Mouse (Mus musculus): ENCODE measurements around the gene Mrps7. TPM values are rescaled to one million over a fixed set of nuclear protein-coding genes. Genes with fewer than 3 reads are reported as not detected.
"Not testable (repeated sequence)": the region's sequence is repeated elsewhere in the genome, so short reads cannot be mapped to it uniquely, and the experiment has no call there.

Gene Mrps7
- total and polyA plus RNA-seq, 2 experiments from 2014 or later: 45.9 to 78.8 TPM

DNA sequence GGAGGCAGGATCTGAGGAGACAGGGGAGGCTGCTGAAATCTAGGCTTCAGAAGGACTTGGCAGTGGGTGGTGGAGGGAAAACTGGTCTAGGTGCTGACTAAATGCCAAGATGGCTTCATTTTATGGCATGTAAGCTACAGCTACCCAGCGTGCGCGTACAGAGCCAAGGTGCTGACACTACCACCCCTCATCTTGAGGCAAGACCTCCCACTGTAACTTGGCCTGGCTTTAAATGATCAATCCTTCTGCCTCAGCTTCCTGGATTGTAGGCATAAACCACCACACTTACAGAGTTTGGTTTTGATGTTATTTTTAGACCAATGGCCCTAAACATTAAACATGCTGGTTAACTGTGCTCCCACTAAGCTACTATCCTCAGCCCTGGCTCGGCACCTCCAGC is 35.8 kb downstream of the Mrps7 start:
- H3K9ac ChIP-seq (replicated peaks; ENCODE audit: low read length): no peak overlapping the region
- 69% methylated on average over 4 of the region's 4 CpGs for WGBS
- no peak overlapping the region for H3K4me3 ChIP-seq (ENCODE audit: low read length)
- H3K27ac ChIP-seq: no peak overlapping the region
- DNase-seq (ENCODE audit: low spot score): no peak
- ATAC-seq: no peak
- H3K9me3 ChIP-seq (ENCODE audit: low read length): no peaks in the 10 kb centered on the region
- no peak overlapping the region for H3K4me2 ChIP-seq (ENCODE audit: low read depth, low read length)
- TF ChIP-seq CTCF (IDR thresholded peaks at IDR 0.05; ENCODE audit: low read depth): no peak
- 0 out of 2 replicates have a peak, but pooled peaks cover 2% of the 10 kb centered on the region for H3K36me3 ChIP-seq (ENCODE audit: insufficient read depth, low read length)
- no peaks in the 10 kb centered on the region for H3K4me1 ChIP-seq (ENCODE audit: insufficient read depth, low read length)
- no peaks in the 10 kb centered on the region for H3K27me3 ChIP-seq (ENCODE audit: insufficient read depth, low read length)

DNA sequence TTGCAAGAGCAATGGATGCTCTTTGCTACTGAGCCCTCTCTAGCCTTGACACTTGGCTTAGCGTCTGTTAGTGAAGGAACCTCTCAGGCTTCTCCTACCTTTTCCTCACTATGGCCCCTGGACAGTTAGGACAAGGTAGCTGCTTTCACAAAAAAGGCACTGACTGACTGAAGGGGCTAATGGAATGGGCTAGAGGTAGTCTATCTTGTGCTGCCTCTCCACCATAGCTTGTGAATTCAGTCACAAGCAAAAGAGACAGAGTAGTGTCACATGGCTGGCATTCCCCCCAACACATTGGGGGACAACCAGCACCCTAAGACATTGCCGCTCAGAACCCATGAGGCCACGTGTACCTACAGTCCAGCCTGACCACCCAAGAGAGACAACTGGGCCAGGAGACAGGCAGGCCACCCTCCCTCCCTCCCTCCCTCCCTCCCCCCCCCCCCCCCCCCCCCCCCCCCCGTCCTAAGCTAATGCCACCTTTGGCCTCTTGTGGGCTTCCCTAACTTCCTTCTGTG is 36.6 kb downstream of the Mrps7 start:
- 0 out of 2 replicates have a peak, but pooled peaks cover 4% of the 10 kb centered on the region for H3K36me3 ChIP-seq (ENCODE audit: insufficient read depth, low read length)
- no peaks in the 10 kb centered on the region for H3K4me1 ChIP-seq (ENCODE audit: insufficient read depth, low read length)
- H3K27me3 ChIP-seq (ENCODE audit: insufficient read depth, low read length): no peaks in the 10 kb centered on the region
- H3K27ac ChIP-seq: no peak overlapping the region
- H3K9ac ChIP-seq (replicated peaks; ENCODE audit: low read length): no peak overlapping the region
- 86% methylated on average over 3 of the region's 4 CpGs for WGBS
- H3K4me2 ChIP-seq (ENCODE audit: low read depth, low read length): no peak overlapping the region
- no peak for TF ChIP-seq CTCF (IDR thresholded peaks at IDR 0.05; ENCODE audit: low read depth)
- no peak for ATAC-seq
- no peak for DNase-seq (ENCODE audit: low spot score)
- no peaks in the 10 kb centered on the region for H3K9me3 ChIP-seq (ENCODE audit: low read length)
- no peak overlapping the region for H3K4me3 ChIP-seq (ENCODE audit: low read length)

DNA sequence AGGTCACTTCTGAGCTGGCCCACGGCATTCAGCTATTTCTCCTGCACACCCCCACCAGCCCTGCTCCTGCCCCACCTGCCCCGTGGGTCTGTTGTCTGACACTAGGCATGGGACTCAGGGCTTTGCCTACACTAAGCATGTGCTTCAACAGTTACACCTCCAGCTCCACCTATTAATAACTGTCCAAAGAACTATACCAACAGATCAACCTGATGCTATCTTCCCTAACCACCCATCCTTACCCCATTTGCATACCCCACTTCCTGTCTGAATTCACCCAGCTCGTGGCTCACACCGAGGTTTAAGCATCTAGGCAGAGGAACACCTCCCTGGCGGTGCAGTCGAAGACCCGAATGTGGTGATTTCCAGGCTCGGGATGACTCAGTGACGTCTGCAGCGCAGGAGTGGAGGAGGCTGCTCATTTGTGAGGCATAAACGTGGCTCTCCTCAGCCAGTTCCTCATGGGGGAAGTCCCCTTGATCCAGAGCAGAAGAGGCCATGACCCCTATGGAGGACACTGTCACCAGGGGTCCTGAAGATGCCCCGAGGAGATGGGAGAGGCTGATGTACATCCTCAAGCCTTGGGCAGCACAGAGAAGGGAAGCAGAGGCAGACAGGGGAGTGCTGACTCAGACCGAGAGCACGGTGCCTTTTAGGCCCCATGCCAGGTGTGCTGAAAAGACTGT is 37.4 kb downstream of the Mrps7 start:
- ATAC-seq: no peak
- 56% methylated on average over 14 of the region's 14 CpGs for WGBS
- Histone ChIP-seq H3K9me3 (ENCODE audit: low read length) (no peaks in the 10 kb centered on the region), H3K36me3 (ENCODE audit: insufficient read depth, low read length) (0 out of 2 replicates have a peak, but pooled peaks cover 4% of the 10 kb centered on the region), H3K4me3 (ENCODE audit: low read length) (no peak overlapping the region), H3K27ac (no peak overlapping the region), H3K4me2 (ENCODE audit: low read depth, low read length) (no peak overlapping the region), H3K27me3 (ENCODE audit: insufficient read depth, low read length) (no peaks in the 10 kb centered on the region), H3K4me1 (ENCODE audit: insufficient read depth, low read length) (no peaks in the 10 kb centered on the region), H3K9ac (replicated peaks; ENCODE audit: low read length) (no peak overlapping the region)
- no peak for DNase-seq (ENCODE audit: low spot score)
- TF ChIP-seq CTCF (IDR thresholded peaks at IDR 0.05; ENCODE audit: low read depth): no peak

DNA sequence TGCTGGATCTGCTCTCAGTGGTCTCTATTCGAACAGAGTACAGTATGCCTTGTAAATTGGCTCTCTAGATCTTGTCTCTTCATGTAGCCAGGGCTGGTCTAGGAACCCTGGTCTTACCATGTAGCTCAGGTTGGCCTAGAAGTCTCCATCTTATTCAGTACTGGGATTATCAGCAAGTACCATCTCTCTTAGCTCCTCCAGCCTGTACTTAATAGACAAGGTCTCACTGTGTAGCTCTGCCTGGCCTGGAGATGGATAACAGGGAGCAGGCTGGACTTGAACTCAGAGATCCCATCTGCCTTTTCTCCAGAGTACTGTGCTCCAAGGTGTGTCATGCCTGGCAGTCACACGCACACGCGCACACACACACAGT is 37.9 kb downstream of the Mrps7 start:
- DNase-seq (ENCODE audit: low spot score): no peak
- Histone ChIP-seq H3K4me1 (ENCODE audit: insufficient read depth, low read length) (no peaks in the 10 kb centered on the region), H3K27me3 (ENCODE audit: insufficient read depth, low read length) (no peaks in the 10 kb centered on the region), H3K4me3 (ENCODE audit: low read length) (no peak overlapping the region), H3K4me2 (ENCODE audit: low read depth, low read length) (no peak overlapping the region), H3K9ac (replicated peaks; ENCODE audit: low read length) (no peak overlapping the region), H3K27ac (no peak overlapping the region), H3K36me3 (ENCODE audit: insufficient read depth, low read length) (peaks cover 4% of the 10 kb centered on the region; the same call in 1 of the 2 replicates), H3K9me3 (ENCODE audit: low read length) (no peaks in the 10 kb centered on the region)
- WGBS: 84% methylated on average over 4 of the region's 4 CpGs
- TF ChIP-seq CTCF (IDR thresholded peaks at IDR 0.05; ENCODE audit: low read depth): no peak
- ATAC-seq: no peak

DNA sequence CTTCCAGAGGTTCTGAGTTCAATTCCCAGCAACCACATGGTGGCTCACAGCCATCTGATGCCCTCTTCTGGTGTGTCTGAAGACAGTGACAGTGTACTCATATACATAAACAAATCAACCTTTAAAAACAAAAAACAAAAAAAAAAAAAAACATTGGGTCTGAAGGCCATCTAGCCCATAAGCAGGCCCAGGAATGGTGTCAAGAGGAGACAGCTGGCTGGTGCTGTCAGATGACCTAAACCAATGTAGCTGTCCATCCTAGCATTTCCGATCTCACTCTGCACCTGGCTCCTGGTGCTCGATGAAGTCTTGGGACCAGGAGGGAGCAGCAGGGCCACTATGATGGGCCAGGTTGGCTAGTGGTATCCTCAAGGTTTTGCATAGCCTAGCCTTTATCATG is 39.0 kb downstream of the Mrps7 start:
- no peaks in the 10 kb centered on the region for H3K27me3 ChIP-seq (ENCODE audit: insufficient read depth, low read length)
- H3K27ac ChIP-seq: no peak overlapping the region
- H3K4me1 ChIP-seq (ENCODE audit: insufficient read depth, low read length): no peaks in the 10 kb centered on the region
- TF ChIP-seq CTCF (IDR thresholded peaks at IDR 0.05; ENCODE audit: low read depth): no peak
- no peak for ATAC-seq
- no peak overlapping the region for H3K4me3 ChIP-seq (ENCODE audit: low read length)
- no peaks in the 10 kb centered on the region for H3K9me3 ChIP-seq (ENCODE audit: low read length)
- no peak overlapping the region for H3K4me2 ChIP-seq (ENCODE audit: low read depth, low read length)
- H3K9ac ChIP-seq (replicated peaks; ENCODE audit: low read length): no peak overlapping the region
- 100% methylated on average over 2 of the region's 2 CpGs for WGBS
- H3K36me3 ChIP-seq (ENCODE audit: insufficient read depth, low read length): peaks cover 4% of the 10 kb centered on the region; the same call in 1 of the 2 replicates
- DNase-seq (ENCODE audit: low spot score): no peak

DNA sequence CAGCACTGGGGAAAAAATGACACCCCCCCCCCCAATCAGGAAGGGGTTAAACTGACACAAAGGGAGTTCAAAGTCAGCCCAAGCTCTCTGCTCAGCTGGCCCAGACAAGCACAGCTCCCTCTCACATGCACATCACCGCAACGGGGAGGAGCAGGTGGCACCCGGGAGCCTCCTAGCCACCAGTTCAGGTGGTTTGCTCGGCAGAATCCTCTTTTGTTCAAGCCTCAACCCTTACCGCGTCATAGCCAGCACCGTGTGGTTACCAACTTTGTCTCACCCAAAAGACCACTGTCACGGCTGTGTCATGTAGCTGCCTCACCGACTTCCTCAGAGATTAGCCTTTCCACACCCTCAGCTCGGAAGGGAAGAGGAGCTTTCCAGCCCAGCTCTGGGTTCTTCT is 39.5 kb downstream of the Mrps7 start:
- DNase-seq (ENCODE audit: low spot score): no peak
- Histone ChIP-seq H3K4me3 (ENCODE audit: low read length) (no peak overlapping the region), H3K27me3 (ENCODE audit: insufficient read depth, low read length) (no peaks in the 10 kb centered on the region), H3K4me2 (ENCODE audit: low read depth, low read length) (no peak overlapping the region), H3K9ac (replicated peaks; ENCODE audit: low read length) (no peak overlapping the region), H3K36me3 (ENCODE audit: insufficient read depth, low read length) (peaks cover 4% of the 10 kb centered on the region; the same call in 1 of the 2 replicates), H3K27ac (no peak overlapping the region), H3K4me1 (ENCODE audit: insufficient read depth, low read length) (no peaks in the 10 kb centered on the region), H3K9me3 (ENCODE audit: low read length) (no peaks in the 10 kb centered on the region)
- 78% methylated on average over 10 of the region's 10 CpGs for WGBS
- ATAC-seq: no peak
- no peak for TF ChIP-seq CTCF (IDR thresholded peaks at IDR 0.05; ENCODE audit: low read depth)

DNA sequence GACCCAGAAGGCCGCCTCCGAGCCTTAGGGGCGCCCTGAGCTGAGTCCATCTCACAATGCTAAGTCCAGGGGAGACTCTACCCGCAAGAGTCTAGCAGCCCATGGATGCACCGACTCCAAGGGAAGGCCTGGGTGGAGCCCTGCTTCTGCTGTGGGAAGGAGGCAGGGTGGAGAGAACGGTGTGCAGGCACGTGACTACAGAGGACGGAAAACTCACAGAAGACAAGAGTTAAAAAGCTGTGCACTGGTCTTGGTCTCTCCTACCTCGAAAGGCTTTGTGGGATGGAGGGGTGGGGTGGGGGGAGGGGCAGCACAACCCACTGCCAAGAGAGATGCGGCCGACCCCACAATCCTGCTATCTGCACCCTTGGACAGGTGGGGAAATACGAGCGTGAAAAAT is 40.6 kb downstream of the Mrps7 start:
- no peak overlapping the region for H3K9ac ChIP-seq (replicated peaks; ENCODE audit: low read length)
- H3K4me3 ChIP-seq (ENCODE audit: low read length): no peak overlapping the region
- H3K27me3 ChIP-seq (ENCODE audit: insufficient read depth, low read length): no peaks in the 10 kb centered on the region
- no peak for TF ChIP-seq CTCF (IDR thresholded peaks at IDR 0.05; ENCODE audit: low read depth)
- H3K9me3 ChIP-seq (ENCODE audit: low read length): no peaks in the 10 kb centered on the region
- H3K27ac ChIP-seq: no peak overlapping the region
- no peak for ATAC-seq
- no peak overlapping the region for H3K4me2 ChIP-seq (ENCODE audit: low read depth, low read length)
- WGBS: 94% methylated on average over 13 of the region's 13 CpGs
- peaks cover 4% of the 10 kb centered on the region; the same call in 1 of the 2 replicates for H3K36me3 ChIP-seq (ENCODE audit: insufficient read depth, low read length)
- H3K4me1 ChIP-seq (ENCODE audit: insufficient read depth, low read length): no peaks in the 10 kb centered on the region
- no peak for DNase-seq (ENCODE audit: low spot score)

DNA sequence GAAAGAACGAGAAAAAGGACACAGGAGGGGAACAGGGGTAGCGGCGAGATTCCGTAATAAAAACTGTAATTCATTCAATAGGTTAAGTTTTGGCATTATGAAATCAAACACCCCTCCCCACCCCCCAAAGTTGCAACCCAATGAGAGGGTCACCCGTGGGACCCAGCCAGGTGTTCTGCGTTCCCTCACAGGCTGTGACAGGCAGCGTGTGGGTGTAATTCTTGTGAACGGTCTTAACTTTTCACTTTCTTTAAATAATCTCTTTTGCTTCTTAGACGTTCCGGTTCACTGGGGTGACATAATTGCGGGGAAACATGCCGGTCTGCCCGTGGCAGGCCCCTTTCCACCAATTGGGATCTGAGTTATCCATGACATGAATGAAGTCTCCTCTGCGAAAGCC is 41.8 kb downstream of the Mrps7 start:
- not testable (repeated sequence) for ATAC-seq; H3K4me1 ChIP-seq (ENCODE audit: insufficient read depth, low read length); H3K9me3 ChIP-seq (ENCODE audit: low read length); H3K27ac ChIP-seq; H3K27me3 ChIP-seq (ENCODE audit: insufficient read depth, low read length); H3K4me2 ChIP-seq (ENCODE audit: low read depth, low read length); H3K36me3 ChIP-seq (ENCODE audit: insufficient read depth, low read length); H3K4me3 ChIP-seq (ENCODE audit: low read length); H3K9ac ChIP-seq (replicated peaks; ENCODE audit: low read length); DNase-seq (ENCODE audit: low spot score)
- 86% methylated on average over 14 of the region's 14 CpGs for WGBS
